Mouse (Mus musculus): ENCODE measurements around the gene Zfp512.

DNA sequence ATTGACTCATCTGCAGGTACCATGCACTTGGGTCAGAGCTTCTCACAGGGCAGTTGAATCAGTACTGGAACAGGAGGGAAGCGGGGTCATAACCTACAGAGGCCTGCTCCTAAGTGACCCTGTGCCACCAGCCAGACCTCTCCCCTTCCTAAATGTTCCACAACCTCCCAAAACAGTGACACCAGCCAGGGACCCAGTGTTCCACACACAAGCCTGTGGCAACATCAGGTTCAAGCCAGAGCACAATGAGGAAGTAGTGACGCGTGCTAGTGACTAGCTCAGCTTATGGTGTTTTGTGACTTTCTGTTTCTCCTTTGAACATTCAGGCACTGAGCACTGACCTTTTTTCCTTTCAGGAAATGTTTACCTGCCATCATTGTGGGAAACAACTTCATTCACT, 15.6 kb downstream of the Zfp512 start:
- TF ChIP-seq CTCF (IDR thresholded peaks at IDR 0.05; ENCODE audit: extremely low read depth, insufficient read depth, low read length) (no peak), POLR2A (IDR thresholded peaks at IDR 0.05; ENCODE audit: extremely low read depth, insufficient read depth, low read length) (no peak)

Data from cortical plate, adult 2 months (tissue).